Mouse (Mus musculus) ES-Bruce4 (cell line): ENCODE results near the gene Spryd7.

Source experiments
- CTCF ChIP-seq: IDR thresholded peaks from one replicate; pipeline ENCODE4 v1.8.1; 2011; ENCODE audit warnings: low read depth, low read length
- EP300 ChIP-seq: IDR thresholded peaks from 2 replicates; pipeline ENCODE4 v1.6.1; 2011; ENCODE audit warnings: low read depth, low read length; ENCODE audit not compliant: insufficient read depth

GRCm38 (mm10) chr14:61569344-61569743 is 12.7 kb upstream of the Spryd7 start:
- TF ChIP-seq CTCF, result no peak
- no peak for TF ChIP-seq EP300
